ENCODE assay signal across 9 mouse cellular contexts in the genomic region with DNA sequence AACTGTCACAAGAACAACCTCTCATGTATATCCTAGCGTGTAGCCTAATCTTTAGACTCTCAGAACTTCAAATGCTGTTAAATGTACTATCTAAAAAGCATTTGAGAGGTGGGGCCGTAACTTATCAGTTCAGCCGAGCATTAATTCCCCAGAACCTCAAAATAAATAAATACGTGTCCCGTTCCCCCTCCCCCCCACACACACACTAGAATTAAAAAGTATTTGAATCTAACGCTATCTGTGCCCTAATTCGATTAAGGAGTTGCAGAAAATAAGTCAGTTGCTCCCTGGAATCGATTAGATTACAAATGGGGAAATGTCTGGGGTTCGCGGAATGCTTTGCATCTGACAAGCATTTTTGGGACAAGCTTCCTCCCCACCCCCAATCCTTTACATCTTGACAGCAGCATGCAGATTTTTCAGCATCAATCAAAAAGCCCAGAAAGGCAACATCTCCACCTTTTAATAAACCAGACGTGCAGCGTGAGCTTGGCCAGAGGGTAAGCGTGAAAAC. TPM values are rescaled to one million over a fixed set of nuclear protein-coding genes. Genes with fewer than 3 reads are reported as not detected.
A peak's percentile ranks its signal among the peaks of the same experiment; 100 is the strongest.
DNase-seq lines count a peak whose midpoint lies in the region; ATAC-seq lines count a peak whose summit lies in the region.
"Had no signal": no experiment of that assay in that cellular context is flagged by ENCODE, and none has a peak within 500 bp of the region (broad histone marks: within the 10 kb centered on the region; RNA-seq: fewer than 3 reads in every experiment).

No protein-coding gene starts in this region.

- H3K9me3 ChIP-seq in heart, embryonic 12.5 days (replicated peaks), result no peaks in the 10 kb centered on the region
- no peaks in the 10 kb centered on the region for H3K9me3 ChIP-seq in intestine, embryonic 14.5 days (ENCODE audit: control insufficient read depth, low read length)
- H3K9me3 ChIP-seq: G1E had no signal

- DNase-seq in heart, adult 9 months (ENCODE audit: low spot score in 2 of 2), result no peak
- no peak for DNase-seq in intestine, embryonic 14.5 days (ENCODE audit: low spot score)
- DNase-seq in naive thymus-derived CD4-positive, alpha-beta T cell, adult 2 months (ENCODE audit: low read depth), result peak; percentile 8
- DNase-seq in ovary, adult 18-20 months (ENCODE audit: low spot score), result no peak
- no peak for DNase-seq in right cerebral cortex, adult 18-20 months

- no peak for ATAC-seq in heart, embryonic 12.5 days (ENCODE audit: insufficient number of reproducible peaks, low FRiP score)
- no peak; the same call in 1 of the 2 replicates for ATAC-seq in intestine, embryonic 14.5 days (replicated peaks; ENCODE audit: low FRiP score, low TSS enrichment, low read depth)
- no peak for ATAC-seq in inflammation-experienced regulatory T-cells, adult 6 months

- WGBS in heart, embryonic 12.5 days, result 6% methylated on average over 13 of the region's 13 CpGs
- 9% methylated on average over 13 of the region's 13 CpGs for WGBS in intestine, embryonic 14.5 days

- peaks cover 14% of the 10 kb centered on the region; the same call in 1 of the 2 replicates for H3K4me1 ChIP-seq in heart, embryonic 12.5 days (replicated peaks)
- H3K4me1 ChIP-seq in brown adipose tissue, adult 24 weeks (ENCODE audit: control insufficient read depth, insufficient read depth, insufficient read length, low read length), result peaks cover 4% of the 10 kb centered on the region
- H3K4me1 ChIP-seq in intestine, embryonic 14.5 days (replicated peaks; ENCODE audit: control insufficient read depth, insufficient read depth, low read length), result peaks cover 26% of the 10 kb centered on the region

- H3K4me3 ChIP-seq in heart, embryonic 12.5 days, result peak overlapping the region; percentile 62
- H3K4me3 ChIP-seq in brown adipose tissue, adult 24 weeks (ENCODE audit: insufficient read depth, low read depth, low read length), result peak overlapping the region; percentile 96
- H3K4me3 ChIP-seq in intestine, embryonic 14.5 days (ENCODE audit: low read depth, low read length), result peak overlapping the region; percentile 53

- H3K36me3 ChIP-seq in heart, embryonic 12.5 days, result no peaks in the 10 kb centered on the region
- H3K36me3 ChIP-seq in intestine, embryonic 14.5 days (ENCODE audit: control insufficient read depth, insufficient read depth, low read length), result no peaks in the 10 kb centered on the region
- H3K36me3 ChIP-seq: G1E had no signal

- peaks cover 32% of the 10 kb centered on the region for H3K27me3 ChIP-seq in heart, embryonic 12.5 days (replicated peaks)
- H3K27me3 ChIP-seq in intestine, embryonic 14.5 days (replicated peaks; ENCODE audit: control insufficient read depth, insufficient read depth, low read length), result no peaks in the 10 kb centered on the region; the same call in 1 of the 2 replicates

- no peak overlapping the region for H3K27ac ChIP-seq in heart, embryonic 12.5 days (ENCODE audit: poor library complexity, severe bottlenecking)
- H3K27ac ChIP-seq in brown adipose tissue, adult 24 weeks (replicated peaks; ENCODE audit: low read depth, low read length), result 0 out of 2 replicates have a peak overlapping the region, but pooled peaks have one; percentile 90
- 0 out of 2 replicates have a peak overlapping the region, but pooled peaks have one; percentile 64 for H3K27ac ChIP-seq in intestine, embryonic 14.5 days (ENCODE audit: low read depth)

- H3K4me2 ChIP-seq in heart, embryonic 12.5 days, result peak overlapping the region; percentile 99
- peak overlapping the region; percentile 97 for H3K4me2 ChIP-seq in intestine, embryonic 14.5 days (ENCODE audit: low read length)

- H3K9ac ChIP-seq in heart, embryonic 12.5 days, result peak overlapping the region; percentile 32; the same call in 1 of the 2 replicates
- peak overlapping the region; percentile 64 for H3K9ac ChIP-seq in intestine, embryonic 14.5 days (ENCODE audit: low read length)

RNA-seq across cellular contexts. Expression of gene Trim2, which starts 48.1 kb away (rescaled TPM):
- polyA plus RNA-seq in heart, embryonic 12.5 days (2016; fragmentation: Nextera tagmentation; extraction: Ambion mirVana), result 9.0 and 10.1 TPM in 2 replicates
- 14.0 and 14.2 TPM in 2 replicates for polyA plus RNA-seq in brown adipose tissue, adult 24 weeks (2012; ENCODE audit: insufficient read depth, insufficient read length, missing spikeins)
- polyA plus RNA-seq in intestine, embryonic 14.5 days (2014; fragmentation: Nextera tagmentation; extraction: Ambion mirVana), result 58.1 and 60.4 TPM in 2 replicates
- 1 to 10 TPM; 3.1 to 5.0 (median 4.8) TPM for polyA plus RNA-seq in inflammation-experienced regulatory T-cells, adult 6 months (2017; shearing (Covaris generic))
- polyA plus RNA-seq: G1E had no signal
